Mouse (Mus musculus): Measurements from ENCODE around the gene Pip5k1b. TPM values are rescaled to one million over a fixed set of nuclear protein-coding genes. Genes with fewer than 3 reads are reported as not detected.

The Pip5k1b gene
- polyA plus RNA-seq, 1 experiment from 2014 or later = 18.2 TPM

DNA sequence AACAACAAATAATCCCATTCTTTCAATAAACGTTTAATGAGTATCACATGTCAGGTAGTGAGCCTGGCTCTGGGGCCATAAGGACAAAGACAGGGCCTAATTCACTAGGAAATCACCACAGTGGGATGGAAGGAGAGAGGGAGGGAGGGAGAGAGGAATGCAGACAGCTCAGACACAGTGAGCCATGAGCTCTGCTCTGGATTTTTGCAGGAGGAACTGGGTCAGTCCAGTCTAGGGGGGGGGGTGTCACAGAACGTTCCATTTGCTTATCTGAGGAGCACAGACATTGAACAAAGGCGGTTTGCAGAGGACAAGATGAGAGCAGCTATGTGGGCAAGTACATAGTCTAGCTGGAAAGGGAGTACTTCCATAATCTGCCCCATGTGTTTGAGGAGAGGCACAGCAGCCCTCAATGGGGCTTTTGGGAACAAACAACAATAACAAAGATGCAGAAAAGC is 103.2 kb downstream of the Pip5k1b start:
- peak; percentile 46; the same call in 1 of the 2 replicates for ATAC-seq
- H3K9ac ChIP-seq = no peak overlapping the region
- H3K27me3 ChIP-seq (replicated peaks) = no peaks in the 10 kb centered on the region
- no peaks in the 10 kb centered on the region for H3K9me3 ChIP-seq
- WGBS = 21% methylated on average over 3 of the region's 3 CpGs
- no peak overlapping the region for H3K4me2 ChIP-seq (replicated peaks)
- H3K27ac ChIP-seq = 0 out of 2 replicates have a peak overlapping the region, but pooled peaks have one; percentile 32
- H3K4me1 ChIP-seq (replicated peaks) = peaks cover 4% of the 10 kb centered on the region
- no peaks in the 10 kb centered on the region for H3K36me3 ChIP-seq
- no peak overlapping the region for H3K4me3 ChIP-seq (replicated peaks)

DNA sequence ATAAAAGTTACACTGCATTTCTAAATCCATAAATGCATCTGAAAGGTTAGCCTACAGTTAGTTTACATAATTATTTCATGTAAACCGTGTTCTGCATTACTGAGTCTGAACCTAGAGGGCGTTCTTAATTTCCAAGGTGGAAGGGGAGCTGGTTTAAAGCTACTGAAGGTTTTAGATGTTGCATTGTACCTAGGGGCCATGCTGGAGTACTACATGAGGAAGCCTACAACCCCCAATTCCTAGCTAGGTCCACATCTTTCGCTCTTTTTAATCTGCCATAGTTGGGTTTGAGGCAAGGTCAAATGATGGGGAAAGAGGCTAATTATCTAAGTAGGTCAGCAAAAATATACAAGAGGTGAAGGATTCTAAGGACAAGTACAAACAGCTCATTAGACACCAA is 104.0 kb downstream of the Pip5k1b start:
- no peak overlapping the region for H3K4me2 ChIP-seq (replicated peaks)
- peaks cover 4% of the 10 kb centered on the region for H3K4me1 ChIP-seq (replicated peaks)
- ATAC-seq = no peak
- H3K4me3 ChIP-seq (replicated peaks) = no peak overlapping the region
- 82% methylated on average over 3 of the region's 3 CpGs for WGBS
- H3K36me3 ChIP-seq = no peaks in the 10 kb centered on the region
- no peak overlapping the region for H3K9ac ChIP-seq
- no peaks in the 10 kb centered on the region for H3K9me3 ChIP-seq
- no peak overlapping the region for H3K27ac ChIP-seq
- no peaks in the 10 kb centered on the region for H3K27me3 ChIP-seq (replicated peaks)

DNA sequence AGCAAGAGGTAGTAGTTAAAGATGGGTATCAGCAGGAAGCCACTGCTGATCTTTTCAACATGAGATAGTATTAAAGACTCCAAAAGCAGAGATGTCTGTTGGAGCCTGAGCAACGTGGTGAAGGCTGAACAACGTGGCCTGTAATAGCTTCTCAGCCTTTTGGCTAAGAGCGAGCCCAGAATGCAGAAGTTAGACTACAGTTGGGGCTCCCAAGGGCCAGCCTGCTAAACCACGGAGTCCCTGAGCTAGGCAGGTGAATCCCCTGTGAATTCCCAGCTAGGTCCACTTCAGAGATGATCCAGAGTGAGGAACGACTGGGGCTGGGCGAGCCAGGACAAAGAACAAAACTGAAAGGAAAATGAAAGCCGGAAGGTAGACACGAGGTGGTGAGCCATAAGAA is 104.9 kb downstream of the Pip5k1b start:
- no peak overlapping the region for H3K27ac ChIP-seq
- no peak overlapping the region for H3K4me2 ChIP-seq (replicated peaks)
- H3K4me1 ChIP-seq (replicated peaks) = peaks cover 4% of the 10 kb centered on the region
- H3K27me3 ChIP-seq (replicated peaks) = no peaks in the 10 kb centered on the region
- H3K36me3 ChIP-seq = no peaks in the 10 kb centered on the region
- ATAC-seq = no peak
- WGBS = 89% methylated on average over 8 of the region's 8 CpGs
- no peaks in the 10 kb centered on the region for H3K9me3 ChIP-seq
- no peak overlapping the region for H3K4me3 ChIP-seq (replicated peaks)
- no peak overlapping the region for H3K9ac ChIP-seq

DNA sequence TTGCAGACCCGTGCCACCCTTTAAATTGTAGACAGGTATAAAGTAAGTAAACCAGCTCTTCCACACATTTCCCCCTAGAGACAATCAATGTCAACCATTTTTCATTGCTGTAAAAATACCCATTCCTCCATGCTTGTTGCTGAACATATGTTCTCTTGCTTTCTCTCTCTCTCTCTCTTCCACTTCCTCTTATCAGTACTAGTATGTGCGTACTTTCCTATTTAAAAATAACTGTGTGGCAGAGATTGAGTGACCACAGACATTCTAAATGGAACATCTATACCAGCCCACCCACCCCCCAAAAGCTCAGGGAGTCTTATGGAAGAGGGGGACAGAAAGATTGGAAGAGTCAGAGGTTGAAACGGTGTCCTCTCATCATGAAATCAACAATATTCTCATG is 111.3 kb downstream of the Pip5k1b start:
- H3K36me3 ChIP-seq = no peaks in the 10 kb centered on the region
- H3K4me2 ChIP-seq (replicated peaks) = no peak overlapping the region
- ATAC-seq = no peak
- H3K27me3 ChIP-seq (replicated peaks) = no peaks in the 10 kb centered on the region
- no peak overlapping the region for H3K4me3 ChIP-seq (replicated peaks)
- 82% methylated on average over 3 of the region's 3 CpGs for WGBS
- H3K9me3 ChIP-seq = no peaks in the 10 kb centered on the region
- no peak overlapping the region for H3K27ac ChIP-seq
- H3K9ac ChIP-seq = no peak overlapping the region
- H3K4me1 ChIP-seq (replicated peaks) = no peaks in the 10 kb centered on the region

DNA sequence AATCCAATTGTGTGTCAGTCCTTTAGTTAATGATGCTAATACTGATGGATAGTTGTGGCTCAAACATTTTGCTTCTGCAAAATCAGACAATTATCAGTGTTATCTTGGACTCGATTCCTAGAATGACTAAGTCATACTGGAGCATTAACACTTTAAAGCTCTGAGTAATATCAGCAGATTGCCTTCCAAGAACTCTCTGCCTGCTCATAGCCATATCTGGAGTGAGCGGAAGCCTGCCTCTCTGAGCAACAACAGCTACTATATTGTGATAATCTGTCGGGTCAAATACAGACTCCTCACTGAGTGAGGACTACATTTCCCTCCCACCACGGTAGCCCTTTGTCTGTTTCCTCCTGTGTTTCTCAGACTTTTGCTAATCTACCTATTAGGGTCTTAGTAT is 116.0 kb downstream of the Pip5k1b start:
- H3K9ac ChIP-seq = no peak overlapping the region
- no peaks in the 10 kb centered on the region for H3K27me3 ChIP-seq (replicated peaks)
- H3K27ac ChIP-seq = no peak overlapping the region
- H3K9me3 ChIP-seq = no peaks in the 10 kb centered on the region
- no peak for ATAC-seq
- 79% methylated on average over 4 of the region's 4 CpGs for WGBS
- H3K4me2 ChIP-seq (replicated peaks) = no peak overlapping the region
- H3K4me1 ChIP-seq (replicated peaks) = no peaks in the 10 kb centered on the region
- no peaks in the 10 kb centered on the region for H3K36me3 ChIP-seq
- no peak overlapping the region for H3K4me3 ChIP-seq (replicated peaks)

DNA sequence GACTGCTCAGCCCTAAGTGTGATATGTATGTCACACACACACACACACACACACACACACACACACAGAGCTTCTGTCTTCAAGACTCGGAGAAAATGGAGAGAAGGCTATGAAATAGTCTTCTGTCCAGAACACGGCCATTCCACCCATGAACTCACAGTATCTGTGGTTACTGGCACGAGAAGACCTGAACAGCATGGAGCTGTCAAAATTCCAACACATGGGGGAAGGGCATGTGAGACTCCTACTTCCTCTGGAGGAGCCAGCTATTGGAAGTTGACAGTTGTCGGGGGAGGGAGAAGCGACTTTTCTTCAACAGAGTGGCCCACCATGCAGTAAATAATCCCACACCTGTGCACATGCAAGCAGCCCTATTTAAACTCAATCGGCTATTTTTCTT is 121.4 kb downstream of the Pip5k1b start:
- ATAC-seq = no peak

DNA sequence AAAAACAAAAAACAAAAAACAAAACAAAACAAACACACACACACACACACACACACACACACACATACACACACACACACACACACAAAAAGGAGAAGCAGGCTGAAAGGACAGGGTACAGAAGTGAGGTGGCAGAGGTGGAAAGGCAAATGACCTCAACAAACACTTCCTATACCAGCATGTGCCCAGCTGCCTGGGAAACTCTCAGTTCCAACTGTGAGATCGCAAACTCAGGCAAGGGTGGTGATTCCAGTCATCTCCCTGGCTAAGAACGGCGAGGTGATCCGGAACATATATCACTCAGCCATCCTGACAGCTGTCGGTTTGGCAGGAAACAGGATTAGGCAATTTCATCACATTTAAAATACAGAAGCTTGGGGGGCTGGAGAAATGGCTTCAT is 123.2 kb downstream of the Pip5k1b start:
- Histone ChIP-seq H3K9ac (no peak overlapping the region), H3K4me2 (replicated peaks) (no peak overlapping the region), H3K4me1 (replicated peaks) (no peaks in the 10 kb centered on the region), H3K36me3 (no peaks in the 10 kb centered on the region), H3K9me3 (no peaks in the 10 kb centered on the region), H3K27me3 (replicated peaks) (no peaks in the 10 kb centered on the region), H3K4me3 (replicated peaks) (no peak overlapping the region), H3K27ac (no peak overlapping the region)
- 84% methylated on average over 5 of the region's 5 CpGs for WGBS
- no peak for ATAC-seq

More for the DNA sequence above, 121.4 kb downstream of the Pip5k1b start:
- Histone ChIP-seq H3K9me3 (no peaks in the 10 kb centered on the region), H3K27ac (no peak overlapping the region), H3K4me2 (replicated peaks) (no peak overlapping the region), H3K4me3 (replicated peaks) (no peak overlapping the region), H3K27me3 (replicated peaks) (no peaks in the 10 kb centered on the region), H3K9ac (no peak overlapping the region), H3K4me1 (replicated peaks) (no peaks in the 10 kb centered on the region), H3K36me3 (no peaks in the 10 kb centered on the region)
- WGBS = 74% methylated on average over 6 of the region's 6 CpGs

DNA sequence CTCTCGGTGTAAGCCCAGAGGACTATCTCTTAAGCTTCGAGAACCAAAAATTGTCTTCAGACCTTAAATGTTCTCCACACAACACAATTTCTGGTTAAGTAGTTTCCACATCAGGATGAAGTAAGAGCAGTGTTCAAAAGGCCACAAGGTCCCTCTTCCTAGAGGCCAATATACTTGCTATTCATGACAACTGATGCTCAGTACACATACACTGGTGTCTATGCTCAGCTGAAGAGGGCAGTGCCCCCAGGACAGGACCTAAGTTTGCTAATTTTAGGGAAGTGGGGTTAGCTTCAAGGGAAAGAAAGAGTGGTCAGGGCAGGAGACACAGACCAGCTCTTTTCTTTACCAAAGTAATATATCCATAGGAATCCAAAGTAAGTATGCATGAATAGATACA is 124.3 kb downstream of the Pip5k1b start:
- Histone ChIP-seq H3K4me2 (replicated peaks) (no peak overlapping the region), H3K36me3 (no peaks in the 10 kb centered on the region), H3K9ac (no peak overlapping the region), H3K27ac (no peak overlapping the region), H3K4me1 (replicated peaks) (no peaks in the 10 kb centered on the region), H3K9me3 (no peaks in the 10 kb centered on the region), H3K4me3 (replicated peaks) (no peak overlapping the region), H3K27me3 (replicated peaks) (no peaks in the 10 kb centered on the region)
- no peak for ATAC-seq
- WGBS = 86% methylated on average over 2 of the region's 2 CpGs

DNA sequence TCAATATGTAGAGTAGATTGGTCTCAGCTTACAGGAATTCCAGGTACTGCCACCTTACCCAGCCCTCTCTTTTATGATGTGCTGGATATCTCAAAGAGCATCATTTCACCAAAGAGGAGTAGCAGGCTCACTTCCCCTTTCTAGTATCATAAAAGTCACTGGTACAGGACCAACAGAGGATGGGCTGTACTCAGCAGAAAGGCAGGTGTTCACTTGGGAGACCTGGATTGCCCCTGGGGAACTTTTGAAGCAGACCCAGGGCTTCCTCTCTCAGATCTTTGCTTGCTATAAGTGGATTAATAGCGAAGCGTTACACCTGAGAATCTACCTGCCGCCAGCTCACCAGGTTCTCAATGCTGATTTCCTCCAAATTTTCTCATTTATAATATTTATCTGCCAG is 127.7 kb downstream of the Pip5k1b start:
- Histone ChIP-seq H3K9ac (no peak overlapping the region), H3K27ac (no peak overlapping the region), H3K4me2 (replicated peaks) (no peak overlapping the region), H3K36me3 (no peaks in the 10 kb centered on the region), H3K27me3 (replicated peaks) (no peaks in the 10 kb centered on the region), H3K4me3 (replicated peaks) (no peak overlapping the region), H3K9me3 (no peaks in the 10 kb centered on the region), H3K4me1 (replicated peaks) (no peaks in the 10 kb centered on the region)
- ATAC-seq = no peak
- 93% methylated on average over 3 of the region's 3 CpGs for whole genome bisulfite sequencing

DNA sequence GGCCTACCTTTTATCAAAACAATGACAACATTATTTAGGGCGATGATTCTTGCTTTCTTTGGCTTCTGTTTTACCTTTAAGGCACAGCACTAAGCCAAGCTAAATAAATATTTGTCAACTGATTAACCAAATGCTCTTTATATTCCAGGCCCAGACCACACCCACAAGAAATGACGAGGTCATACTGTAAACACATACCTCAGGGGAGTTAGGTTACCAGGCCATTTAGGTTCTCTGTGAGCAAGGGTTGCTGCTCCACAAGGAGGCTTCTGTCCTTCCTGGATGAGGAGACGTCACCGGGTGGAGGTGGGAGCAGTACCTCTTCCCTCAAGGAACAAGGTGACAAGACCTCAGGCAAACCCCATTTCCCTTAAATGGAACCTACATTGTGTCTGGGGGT is 128.4 kb downstream of the Pip5k1b start:
- Histone ChIP-seq H3K36me3 (no peaks in the 10 kb centered on the region), H3K9ac (no peak overlapping the region), H3K4me1 (replicated peaks) (no peaks in the 10 kb centered on the region), H3K9me3 (no peaks in the 10 kb centered on the region), H3K4me2 (replicated peaks) (no peak overlapping the region), H3K27me3 (replicated peaks) (no peaks in the 10 kb centered on the region), H3K27ac (no peak overlapping the region), H3K4me3 (replicated peaks) (no peak overlapping the region)
- peak; percentile 53; the same call in 1 of the 2 replicates for ATAC-seq
- WGBS = 46% methylated on average over 4 of the region's 4 CpGs

DNA sequence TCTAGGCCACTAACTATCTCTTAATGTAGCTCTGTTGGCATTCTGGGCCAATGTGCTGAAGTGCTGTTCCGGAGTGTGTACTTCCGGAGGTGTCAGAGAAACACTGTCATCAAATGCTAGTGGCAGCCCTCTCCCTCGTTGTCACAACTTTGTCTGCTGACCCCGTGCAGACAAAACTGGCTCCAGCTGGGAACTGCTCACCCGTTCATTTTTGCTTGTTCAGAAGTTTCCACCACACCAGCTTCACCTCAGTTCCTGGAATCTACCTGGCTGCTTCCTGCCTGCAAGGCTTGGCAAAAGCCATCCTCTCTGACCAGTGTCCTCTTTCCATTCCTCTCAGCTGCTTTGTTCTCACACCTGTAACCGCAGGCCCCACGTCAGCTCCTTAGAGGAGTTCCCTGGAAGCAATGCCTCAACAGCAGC is 128.9 kb downstream of the Pip5k1b start:
- no peak overlapping the region for H3K9ac ChIP-seq
- no peaks in the 10 kb centered on the region for H3K36me3 ChIP-seq
- no peak for ATAC-seq

DNA sequence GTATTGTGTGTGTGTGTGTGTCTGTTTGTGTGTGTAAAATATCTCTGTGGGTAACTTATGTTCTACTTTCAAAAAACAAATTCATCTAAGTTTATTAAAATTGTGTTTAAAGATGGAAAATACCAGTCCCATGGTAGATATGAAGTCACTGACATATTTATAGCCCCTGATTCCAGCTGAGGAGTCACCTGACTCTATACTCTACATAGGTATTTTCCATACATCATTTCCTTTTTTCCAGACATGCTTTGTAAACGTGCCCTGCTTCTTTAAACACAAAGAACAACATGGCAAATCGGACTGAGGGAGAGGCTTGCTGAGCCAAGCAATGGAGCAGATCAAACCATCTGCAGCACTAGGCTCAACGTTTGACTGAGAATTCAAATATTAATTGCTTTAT is 137.6 kb downstream of the Pip5k1b start:
- Histone ChIP-seq H3K4me1 (replicated peaks) (peaks cover 4% of the 10 kb centered on the region; the same call in 1 of the 2 replicates), H3K9me3 (no peaks in the 10 kb centered on the region), H3K4me2 (replicated peaks) (no peak overlapping the region), H3K4me3 (replicated peaks) (no peak overlapping the region), H3K36me3 (no peaks in the 10 kb centered on the region), H3K9ac (no peak overlapping the region), H3K27me3 (replicated peaks) (no peaks in the 10 kb centered on the region), H3K27ac (no peak overlapping the region)
- WGBS = 59% methylated on average over 3 of the region's 3 CpGs
- ATAC-seq = no peak

More for the DNA sequence above, 128.9 kb downstream of the Pip5k1b start:
- 83% methylated on average over 7 of the region's 7 CpGs for WGBS
- Histone ChIP-seq H3K27ac (no peak overlapping the region), H3K9me3 (no peaks in the 10 kb centered on the region), H3K4me2 (replicated peaks) (no peak overlapping the region), H3K4me3 (replicated peaks) (no peak overlapping the region), H3K27me3 (replicated peaks) (no peaks in the 10 kb centered on the region), H3K4me1 (replicated peaks) (no peaks in the 10 kb centered on the region)

DNA sequence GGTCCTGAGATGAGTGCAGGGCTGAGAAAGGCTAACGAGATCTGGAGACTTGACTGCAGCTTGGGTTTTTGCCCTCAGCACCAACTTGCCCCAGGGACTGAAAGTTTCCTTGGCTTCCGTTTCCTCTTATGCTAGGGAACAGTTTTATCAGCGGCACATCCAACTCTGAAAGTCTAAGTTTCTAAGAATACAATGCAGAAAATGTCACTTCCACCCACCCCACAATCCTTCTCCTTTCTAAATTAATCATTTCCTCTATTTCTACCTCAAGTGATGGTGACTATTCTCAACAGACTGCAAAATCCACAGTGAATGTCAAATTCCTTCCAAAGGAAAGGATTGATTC is 138.0 kb downstream of the Pip5k1b start:
- Histone ChIP-seq H3K27me3 (replicated peaks) (no peaks in the 10 kb centered on the region), H3K36me3 (no peaks in the 10 kb centered on the region), H3K4me1 (replicated peaks) (peaks cover 4% of the 10 kb centered on the region; the same call in 1 of the 2 replicates), H3K9ac (no peak overlapping the region), H3K4me2 (replicated peaks) (no peak overlapping the region), H3K27ac (no peak overlapping the region), H3K4me3 (replicated peaks) (no peak overlapping the region), H3K9me3 (no peaks in the 10 kb centered on the region)
- ATAC-seq = no peak
- WGBS = 73% methylated on average over 3 of the region's 3 CpGs

All from intestine, embryonic 15.5 days (tissue).